Mouse (Mus musculus) kidney, adult 2 months (tissue): ENCODE measurements at regions not wholly inside any gene's neighbourhood (a gene's known extent, or its start where the extent isn't known, plus 50 kb on each side); places are given as distances from the start of the nearest gene placed in this dataset.
A peak's percentile ranks its signal among the peaks of the same experiment; 100 is the strongest.

Experiments used
- DNase-seq: peaks from one replicate; pipeline ENCODE4 v3.0.0; 2021
- H3K27ac ChIP-seq: fragments of 200-500 bp; 2 replicates; pipeline ENCODE4 v1.5.1; 2012; ENCODE audit warnings: low read depth, low read length, control low read depth, inconsistent platforms; ENCODE audit not compliant: insufficient read depth
- H3K27me3 ChIP-seq: fragments of 200-500 bp; replicated peaks from 2 replicates; pipeline ENCODE4 v1.6.1; 2012; ENCODE audit warnings: mild to moderate bottlenecking, moderate library complexity, low read length, inconsistent platforms; ENCODE audit not compliant: control insufficient read depth, insufficient read depth
- H3K36me3 ChIP-seq: fragments of 200-500 bp; 2 replicates; pipeline ENCODE4 v1.6.1; 2012; ENCODE audit warnings: mild to moderate bottlenecking, moderate library complexity, low read length, inconsistent platforms; ENCODE audit not compliant: control insufficient read depth, insufficient read depth
- H3K4me1 ChIP-seq: fragments of 200-500 bp; 2 replicates; pipeline ENCODE4 v1.6.1; 2011; ENCODE audit warnings: low read length; ENCODE audit not compliant: control insufficient read depth, insufficient read depth
- H3K4me3 ChIP-seq: fragments of 200-500 bp; 2 replicates; pipeline ENCODE4 v1.5.1; 2011; ENCODE audit warnings: mild to moderate bottlenecking, low read depth, low read length, control low read depth; ENCODE audit not compliant: insufficient read depth
- CTCF ChIP-seq: fragments of 200-500 bp; conservative IDR thresholded peaks from 2 replicates; pipeline ENCODE4 v1.5.1; 2011; ENCODE audit warnings: low read depth, mild to moderate bottlenecking, control low read depth, low read length, moderate library complexity, mixed read lengths; ENCODE audit not compliant: insufficient read depth, insufficient read length
- POLR2A ChIP-seq: fragments of 200-500 bp; IDR thresholded peaks from one replicate; pipeline ENCODE4 v1.6.1; 2011; ENCODE audit warnings: low read depth, low read length, control low read depth
- WGBS: fragments of 180-500 bp; shearing (Covaris S2); methylation state at CpG from one replicate; pipeline ENCODE4 v1.1.7; 2018; 5-methylcytosine and 5-hydroxymethylcytosine counted together

DNA sequence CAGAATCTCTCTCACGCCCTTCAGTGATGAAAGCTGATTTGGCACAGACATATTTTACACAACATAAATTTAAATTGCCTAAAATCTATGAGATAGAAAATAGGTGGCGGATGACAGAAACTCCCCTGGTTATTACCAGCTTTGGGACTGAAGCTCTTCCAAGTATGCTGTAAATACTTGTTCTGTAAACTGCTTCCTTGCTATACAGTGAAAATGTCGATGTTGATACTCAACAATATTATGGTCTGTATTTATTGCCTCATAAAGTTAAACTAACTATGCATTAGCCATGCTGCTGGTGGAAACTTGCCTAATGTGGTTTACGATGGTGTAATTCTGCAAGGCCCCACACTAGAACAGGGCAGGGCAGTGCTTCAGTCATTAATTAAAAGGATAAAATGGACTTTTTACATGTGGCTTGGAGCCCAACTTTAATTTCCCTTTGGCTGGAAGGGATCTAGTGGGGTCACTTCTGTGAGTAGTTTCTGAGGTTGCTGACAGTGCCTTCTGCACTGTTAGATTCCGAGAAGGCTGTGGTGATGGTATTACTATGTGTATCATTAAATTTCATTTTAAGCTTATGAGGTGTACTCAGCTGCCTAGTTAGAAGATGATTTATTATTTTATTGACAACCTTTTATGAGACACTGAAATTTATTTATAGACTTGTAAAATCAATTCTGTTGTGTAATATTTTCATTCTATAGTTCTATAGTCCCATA, 482.0 kb upstream of the Msl3l2 start:
- no peaks in the 10 kb centered on the region for H3K4me1 ChIP-seq
- H3K4me3 ChIP-seq: no peak overlapping the region
- H3K27me3 ChIP-seq: no peaks in the 10 kb centered on the region
- WGBS: 48% methylated on average over 5 of the region's 5 CpGs
- no peak overlapping the region for H3K27ac ChIP-seq
- TF ChIP-seq POLR2A (no peak), CTCF (no peak)
- no peaks in the 10 kb centered on the region for H3K36me3 ChIP-seq
- DNase-seq: peak; percentile 22

DNA sequence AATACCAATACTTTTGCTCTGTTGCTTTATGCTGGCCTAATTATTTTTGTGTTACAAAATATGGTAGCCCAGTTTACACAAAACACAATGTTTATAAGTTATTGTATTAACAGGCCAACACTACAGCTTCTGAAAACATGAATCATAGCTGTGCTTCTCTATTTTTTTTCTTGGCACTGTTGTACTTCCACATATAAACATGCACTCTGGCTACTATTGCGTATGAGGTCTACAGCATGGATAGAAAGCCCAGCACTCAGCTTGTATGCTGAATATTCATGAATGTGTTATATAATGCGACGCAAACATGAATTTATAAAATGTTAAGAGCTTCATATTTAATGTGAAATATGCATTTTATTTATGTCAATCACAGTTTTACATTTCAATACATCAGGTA, 465.4 kb upstream of the Msl3l2 start:
- no peak for DNase-seq
- Histone ChIP-seq H3K27ac (no peak overlapping the region), H3K4me3 (no peak overlapping the region), H3K27me3 (no peaks in the 10 kb centered on the region), H3K4me1 (no peaks in the 10 kb centered on the region), H3K36me3 (no peaks in the 10 kb centered on the region)
- TF ChIP-seq POLR2A (no peak), CTCF (no peak)
- WGBS: 84% methylated on average over 3 of the region's 3 CpGs
